Mouse (Mus musculus) megakaryocyte, embryonic 14.5 days (primary cell): ENCODE results near the gene Dqx1. TPM values are rescaled to one million over a fixed set of nuclear protein-coding genes. Genes with fewer than 3 reads are reported as not detected.

Experiments used
- H3K27me3 ChIP-seq: replicated peaks from 2 replicates; pipeline ENCODE3; 2012; ENCODE audit warnings: inconsistent platforms
- H3K36me3 ChIP-seq: replicated peaks from 2 replicates; pipeline ENCODE3; 2012; ENCODE audit warnings: low read length, inconsistent platforms, mixed read lengths
- H3K4me1 ChIP-seq: 2 replicates; pipeline ENCODE4 v1.6.1; 2012; ENCODE audit warnings: inconsistent platforms
- H3K4me3 ChIP-seq: replicated peaks from 2 replicates; pipeline ENCODE3; 2012; ENCODE audit warnings: moderate library complexity, mild to moderate bottlenecking, inconsistent platforms
- H3K9me3 ChIP-seq: 2 replicates; pipeline ENCODE4 v1.6.1; 2012; ENCODE audit warnings: inconsistent platforms
- FLI1 ChIP-seq: IDR thresholded peaks from 2 replicates; pipeline ENCODE4 v1.6.1; 2012; ENCODE audit warnings: low read length, inconsistent platforms, mixed read lengths
- GATA1 ChIP-seq: IDR thresholded peaks from 3 replicates; pipeline ENCODE4 v1.6.1; 2012; ENCODE audit warnings: mixed read lengths, low read length, inconsistent platforms, borderline replicate concordance
- polyA plus RNA-seq: library from polyadenylated mRNA; stranded (reverse); fragments of >175 nt; gene quantifications from 2 replicates; pipeline ENCODE4 v1.2.3, GENCODE M21; 2012; ENCODE audit warnings: low replicate concordance; ENCODE audit not compliant: insufficient read depth

The Dqx1 gene
- polyA plus RNA-seq, 1 experiment, result 0.22 TPM

DNA sequence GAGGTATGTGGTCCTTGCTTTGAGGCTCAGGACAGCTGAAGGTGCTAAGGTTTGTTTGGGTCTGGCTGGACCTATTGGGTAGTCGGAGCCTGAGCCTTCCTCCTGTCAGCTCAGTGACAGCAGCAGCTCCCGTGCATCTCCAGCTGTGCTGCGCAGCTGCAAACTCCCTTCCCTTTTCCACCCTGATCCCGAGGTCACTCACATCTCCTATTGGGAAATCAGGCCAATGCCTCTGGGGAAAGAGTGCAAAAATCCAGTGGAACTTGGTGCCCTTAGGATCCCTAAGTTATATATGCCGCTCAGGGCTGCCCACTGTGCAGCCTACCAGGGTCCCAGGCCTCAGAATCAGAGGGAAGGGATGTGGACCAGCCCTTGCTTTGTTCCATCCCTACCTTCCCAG, 25.9 kb downstream of the Dqx1 start:
- peaks cover 32% of the 10 kb centered on the region for H3K36me3 ChIP-seq
- H3K4me3 ChIP-seq, result no peak overlapping the region
- H3K27me3 ChIP-seq, result peaks cover 56% of the 10 kb centered on the region
- peaks cover 45% of the 10 kb centered on the region for H3K4me1 ChIP-seq
- no peak for TF ChIP-seq FLI1
- no peaks in the 10 kb centered on the region for H3K9me3 ChIP-seq

DNA sequence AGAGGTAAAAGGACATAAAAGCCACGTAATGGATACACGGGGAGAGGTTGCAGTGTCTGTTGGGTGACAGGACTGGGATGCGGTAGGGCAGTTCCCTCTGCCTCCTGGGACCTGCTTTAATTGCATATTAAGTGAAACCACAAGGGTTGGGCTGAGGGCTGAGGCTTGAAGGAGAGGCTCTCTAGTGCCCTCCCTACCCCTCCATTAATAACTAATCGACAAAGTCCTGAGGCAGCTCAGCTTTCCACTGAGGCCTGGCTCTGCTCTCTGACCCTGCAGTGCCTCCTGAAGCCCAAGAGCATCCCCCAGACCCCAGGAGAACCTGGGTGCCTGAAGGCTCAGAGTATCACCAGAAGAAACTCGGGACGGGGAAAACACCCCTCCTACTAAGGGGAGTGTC, 26.8 kb downstream of the Dqx1 start:
- TF ChIP-seq FLI1 (no peak), GATA1 (no peak)
- peaks cover 37% of the 10 kb centered on the region for H3K4me1 ChIP-seq
- no peaks in the 10 kb centered on the region for H3K9me3 ChIP-seq
- no peak overlapping the region for H3K4me3 ChIP-seq
- H3K36me3 ChIP-seq, result peaks cover 32% of the 10 kb centered on the region
- H3K27me3 ChIP-seq, result peaks cover 62% of the 10 kb centered on the region

DNA sequence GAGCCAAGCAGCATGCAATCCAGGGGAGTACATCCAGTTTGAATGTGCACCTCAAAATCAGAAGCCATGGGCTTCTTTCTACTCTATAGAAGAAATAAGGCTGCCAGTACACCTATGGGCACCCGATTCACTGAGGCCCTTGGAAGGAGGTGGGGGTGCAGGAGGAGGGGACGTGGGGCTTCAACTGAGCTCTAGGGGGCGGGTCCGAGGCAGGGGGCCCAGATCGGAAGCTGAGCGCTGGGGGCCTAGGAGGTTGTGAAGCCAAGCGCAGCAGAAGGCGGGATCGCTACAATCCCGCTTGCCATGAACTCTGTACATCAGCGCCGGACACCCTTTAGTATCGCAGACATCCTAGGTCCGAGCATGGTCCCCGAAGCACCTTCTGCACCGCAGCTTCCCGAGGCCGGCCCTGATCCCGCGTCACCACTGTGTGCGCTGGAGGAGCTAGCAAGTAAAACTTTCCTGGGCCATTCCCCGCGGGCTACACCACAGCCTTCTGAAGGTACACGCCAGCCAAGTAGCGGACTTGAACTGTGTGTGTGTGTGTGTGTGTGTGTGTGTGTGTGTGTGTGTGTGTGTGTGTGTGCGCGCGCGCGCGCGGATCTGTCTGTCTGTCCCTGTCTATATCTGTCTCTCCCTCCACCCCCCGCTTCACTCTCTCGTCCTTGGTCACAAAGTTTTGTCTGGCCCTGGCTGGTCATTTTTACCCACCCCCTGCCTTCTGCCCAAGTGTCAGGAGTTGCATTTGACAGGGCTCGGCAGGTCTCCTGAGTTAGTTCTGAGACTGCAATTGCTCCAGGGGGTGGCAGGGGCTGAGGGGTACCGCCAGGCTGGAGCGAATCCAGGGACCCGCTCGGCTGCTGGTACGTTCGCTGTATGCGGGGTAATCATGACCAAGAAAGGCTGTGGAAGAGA, 28.7 kb downstream of the Dqx1 start, which contains the start of gene Lbx2:
Lbx2 (plus strand) TSS at position 247 of the 915 bp plus-strand sequence.
- peaks cover 31% of the 10 kb centered on the region for H3K4me1 ChIP-seq
- TF ChIP-seq FLI1 (no peak), GATA1 (no peak)
- H3K9me3 ChIP-seq, result no peaks in the 10 kb centered on the region
- H3K4me3 ChIP-seq, result peak within 1 kb of the TSS; percentile 89
- H3K36me3 ChIP-seq, result peaks cover 13% of the 10 kb centered on the region
- H3K27me3 ChIP-seq, result peaks cover 78% of the 10 kb centered on the region

DNA sequence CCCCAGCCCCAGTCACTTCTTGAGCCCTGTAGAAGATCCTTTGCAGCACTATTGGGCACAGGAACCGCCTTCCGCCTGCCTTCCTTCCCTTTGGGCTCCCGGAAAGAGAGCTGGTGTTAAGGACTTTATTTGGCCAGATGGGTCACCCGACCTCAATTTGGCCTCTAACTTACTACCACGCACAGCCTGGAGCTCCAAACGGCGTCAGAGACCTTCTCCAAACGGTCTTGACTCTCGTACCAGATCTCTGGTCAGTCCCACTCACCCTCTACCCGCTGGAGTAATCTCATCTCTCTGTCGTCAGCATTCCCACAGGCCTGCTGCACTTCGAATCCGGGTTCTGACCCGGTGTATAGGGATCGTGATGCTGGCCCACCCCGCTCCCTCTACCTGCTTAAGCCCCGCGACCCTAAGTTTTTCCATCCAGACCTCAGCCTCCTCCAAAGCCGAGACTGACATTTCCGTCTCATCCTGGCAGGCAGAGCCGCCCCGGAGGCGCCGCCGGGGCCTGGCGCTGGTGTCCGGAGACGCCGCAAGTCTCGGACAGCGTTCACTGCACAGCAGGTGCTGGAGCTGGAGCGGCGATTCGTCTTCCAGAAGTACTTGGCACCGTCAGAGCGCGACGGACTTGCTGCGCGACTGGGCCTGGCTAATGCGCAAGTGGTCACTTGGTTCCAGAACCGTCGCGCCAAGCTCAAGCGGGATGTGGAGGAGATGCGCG, 29.7 kb downstream of the Dqx1 start:
- H3K9me3 ChIP-seq, result no peaks in the 10 kb centered on the region
- peaks cover 78% of the 10 kb centered on the region for H3K27me3 ChIP-seq
- H3K36me3 ChIP-seq, result peaks cover 6% of the 10 kb centered on the region
- H3K4me3 ChIP-seq, result peak overlapping the region; percentile 89
- TF ChIP-seq GATA1 (no peak), FLI1 (no peak)
- peaks cover 32% of the 10 kb centered on the region for H3K4me1 ChIP-seq

DNA sequence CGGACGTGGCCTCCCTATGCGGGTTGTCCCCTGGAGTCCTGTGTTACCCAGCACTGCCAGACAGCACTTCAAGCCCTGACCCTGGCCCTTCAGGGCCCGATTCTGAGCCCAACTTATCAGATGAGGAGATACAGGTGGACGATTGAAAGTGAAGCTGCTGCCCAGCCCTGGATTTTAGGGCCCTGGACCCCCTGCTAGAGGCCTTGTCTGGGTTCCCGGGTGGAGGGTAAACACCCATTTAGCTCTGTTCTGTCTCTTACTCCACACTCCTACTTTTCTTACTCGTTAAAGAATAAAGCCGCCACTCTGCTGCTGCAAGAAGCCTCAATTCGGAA, 30.2 kb downstream of the Dqx1 start:
- Histone ChIP-seq H3K4me3 (peak overlapping the region; percentile 89), H3K9me3 (no peaks in the 10 kb centered on the region), H3K27me3 (peaks cover 79% of the 10 kb centered on the region), H3K36me3 (peaks cover under 1% of the 10 kb centered on the region), H3K4me1 (peaks cover 38% of the 10 kb centered on the region)
- TF ChIP-seq GATA1 (no peak), FLI1 (no peak)

DNA sequence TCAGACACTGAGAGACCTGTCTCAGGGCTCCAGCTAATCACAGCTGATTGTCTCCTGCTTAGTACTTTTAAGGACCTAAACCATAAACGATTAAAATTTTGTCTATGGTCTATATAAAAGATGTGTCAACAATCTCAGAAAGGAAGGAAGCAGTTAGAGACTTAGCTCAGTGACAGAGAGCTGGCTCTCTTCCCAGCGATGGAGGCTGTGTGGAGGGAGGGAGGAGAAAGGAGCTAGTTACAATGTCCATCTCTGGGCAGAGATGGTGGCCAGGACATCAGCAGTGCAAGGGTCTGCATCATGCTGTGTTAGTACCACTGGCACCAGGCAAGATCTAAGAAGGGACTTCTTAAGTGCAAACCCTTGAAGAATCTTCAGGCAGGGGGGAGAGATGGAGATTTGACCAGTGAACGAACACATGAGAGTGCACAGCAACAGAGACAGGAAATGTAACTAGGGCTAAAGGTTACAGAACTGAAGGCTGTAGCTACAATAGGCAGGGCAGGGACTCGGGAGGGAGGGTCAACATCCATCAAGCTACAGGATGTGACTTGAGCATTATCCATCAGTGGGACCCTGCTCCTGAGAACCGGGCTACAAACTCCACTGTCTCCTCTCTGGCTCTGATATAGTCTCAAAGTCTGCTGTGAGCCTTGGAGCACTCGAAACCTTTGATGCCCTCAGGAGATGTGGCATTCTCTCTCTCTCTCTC, 34.9 kb downstream of the Dqx1 start:
- TF ChIP-seq FLI1 (no peak), GATA1 (no peak)
- peaks cover 7% of the 10 kb centered on the region for H3K9me3 ChIP-seq
- no peaks in the 10 kb centered on the region for H3K36me3 ChIP-seq
- peaks cover 49% of the 10 kb centered on the region for H3K27me3 ChIP-seq
- H3K4me1 ChIP-seq, result peaks cover 29% of the 10 kb centered on the region
- peak overlapping the region; percentile 29 for H3K4me3 ChIP-seq

DNA sequence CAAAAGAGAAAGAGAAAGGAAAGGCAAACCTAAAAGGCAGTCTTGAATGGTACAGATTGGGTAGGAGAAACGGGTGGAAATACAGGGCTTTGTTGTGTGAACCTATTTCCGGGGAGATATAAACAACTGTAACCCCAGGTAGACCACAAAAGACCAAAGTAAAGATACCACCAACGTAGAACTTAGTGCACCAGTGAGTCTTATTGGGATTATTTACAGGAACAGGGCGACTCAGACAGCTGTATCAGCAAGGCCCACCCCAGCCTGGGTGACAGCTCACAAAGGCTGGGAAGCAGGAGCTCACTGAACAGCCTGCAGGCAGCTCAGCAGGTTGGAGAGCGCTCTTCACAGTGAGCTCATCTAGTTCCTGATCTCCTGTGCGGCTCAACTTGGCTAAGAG, 38.3 kb downstream of the Dqx1 start:
- no peak for TF ChIP-seq GATA1
- Histone ChIP-seq H3K9me3 (peaks cover 7% of the 10 kb centered on the region), H3K4me3 (peak overlapping the region; percentile 1), H3K4me1 (peaks cover 28% of the 10 kb centered on the region), H3K27me3 (peaks cover 21% of the 10 kb centered on the region), H3K36me3 (no peaks in the 10 kb centered on the region)

DNA sequence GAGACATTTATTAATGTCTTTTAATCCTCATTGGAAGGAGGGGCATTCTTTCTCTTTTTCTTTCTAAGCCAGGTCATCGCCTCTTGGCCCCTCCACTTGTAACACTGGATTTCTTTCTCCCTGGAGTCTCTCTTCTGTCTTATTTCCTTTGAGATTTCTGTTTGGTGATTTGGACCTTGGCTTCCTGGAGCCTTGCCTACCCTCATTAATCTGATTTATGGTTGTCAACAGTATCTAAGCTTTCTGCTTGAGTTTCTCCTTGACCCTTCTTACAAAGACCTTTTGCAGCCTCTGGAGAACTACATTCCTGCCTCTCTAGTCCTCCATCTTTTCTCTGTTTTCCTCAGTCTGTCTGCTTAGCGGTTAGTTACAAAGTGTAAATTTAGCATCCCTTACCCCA, 40.8 kb downstream of the Dqx1 start:
- H3K4me3 ChIP-seq, result no peak overlapping the region
- H3K36me3 ChIP-seq, result peaks cover 6% of the 10 kb centered on the region
- H3K9me3 ChIP-seq, result peaks cover 7% of the 10 kb centered on the region
- TF ChIP-seq GATA1, result no peak
- TF ChIP-seq FLI1, result no peak
- H3K4me1 ChIP-seq, result peaks cover 42% of the 10 kb centered on the region
- H3K27me3 ChIP-seq, result peaks cover 14% of the 10 kb centered on the region

DNA sequence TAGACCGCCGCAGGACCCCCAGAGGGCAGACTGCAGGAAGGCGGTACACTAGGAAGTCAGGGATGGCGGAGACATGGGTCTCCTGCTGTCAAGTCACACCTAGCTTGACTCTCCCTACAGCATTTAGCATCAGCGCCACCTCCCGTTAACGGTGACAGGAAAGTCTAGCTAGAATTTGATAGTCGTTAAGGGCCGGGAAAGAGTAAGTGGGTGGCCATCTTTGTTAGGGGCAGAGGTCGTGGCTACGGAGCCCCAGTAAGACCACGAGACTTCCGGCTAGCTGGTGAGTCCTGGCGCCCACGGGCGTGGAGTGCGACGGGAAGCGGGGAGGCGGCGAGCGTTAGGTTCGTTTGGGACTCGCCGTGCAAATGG, 43.7 kb downstream of the Dqx1 start, which contains the start of the genes Ccdc142 and Gm42688:
Ccdc142 (plus strand) TSS at position 286 of the 372 bp plus-strand sequence.
Gm42688 (plus strand) TSS at position 302 of the 372 bp plus-strand sequence.
- TF ChIP-seq FLI1 (no peak), GATA1 (no peak)
- Histone ChIP-seq H3K4me3 (peak within 1 kb of the TSS; percentile 99), H3K36me3 (peaks cover 28% of the 10 kb centered on the region), H3K27me3 (peaks cover 1% of the 10 kb centered on the region), H3K4me1 (peaks cover 36% of the 10 kb centered on the region), H3K9me3 (no peaks in the 10 kb centered on the region)
